Comparison of ENCODE assay signal across 27 mouse cellular contexts in genomic region chr14:24141727-24142126, GRCm38 (mm10).
A peak's percentile ranks its signal among the peaks of the same experiment; 100 is the strongest.
DNase-seq lines count a peak whose midpoint lies in the region; ATAC-seq and TF ChIP-seq lines count a peak whose summit lies in the region.
"Had no signal": no experiment of that assay in that cellular context is flagged by ENCODE, and none has a peak within 500 bp of the region (broad histone marks: within the 10 kb centered on the region; RNA-seq: fewer than 3 reads in every experiment).

No protein-coding gene starts in this region.

- no peak overlapping the region for H3K4me3 ChIP-seq in heart, embryonic 11.5 days (ENCODE audit: low read depth, low read length)
- H3K4me3 ChIP-seq in kidney, postnatal 0 days (replicated peaks; ENCODE audit: low read depth, low read length): no peak overlapping the region
- H3K4me3 ChIP-seq in intestine, embryonic 15.5 days (replicated peaks): no peak overlapping the region
- no peak overlapping the region for H3K4me3 ChIP-seq in stomach, embryonic 14.5 days (ENCODE audit: low read depth, low read length)
- H3K4me3 ChIP-seq: hindbrain, embryonic 13.5 days; limb, embryonic 15.5 days; lung, embryonic 15.5 days; megakaryocyte, embryonic 14.5 days had no signal

- H3K27me3 ChIP-seq in heart, embryonic 11.5 days (ENCODE audit: control insufficient read depth, insufficient read depth, low read length): no peaks in the 10 kb centered on the region
- H3K27me3 ChIP-seq in kidney, postnatal 0 days (ENCODE audit: insufficient read depth, low read length): no peaks in the 10 kb centered on the region
- H3K27me3 ChIP-seq in intestine, embryonic 15.5 days (replicated peaks): no peaks in the 10 kb centered on the region
- no peaks in the 10 kb centered on the region for H3K27me3 ChIP-seq in stomach, embryonic 14.5 days (ENCODE audit: control insufficient read depth, insufficient read depth, low read length)
- H3K27me3 ChIP-seq: hindbrain, embryonic 13.5 days; limb, embryonic 15.5 days; lung, embryonic 15.5 days; megakaryocyte, embryonic 14.5 days had no signal

- H3K9ac ChIP-seq in heart, embryonic 11.5 days (ENCODE audit: low read depth, low read length): no peak overlapping the region
- no peak overlapping the region for H3K9ac ChIP-seq in kidney, postnatal 0 days (ENCODE audit: low read depth, low read length)
- H3K9ac ChIP-seq in intestine, embryonic 15.5 days: no peak overlapping the region
- H3K9ac ChIP-seq in stomach, embryonic 14.5 days (replicated peaks; ENCODE audit: low read depth, low read length): no peak overlapping the region
- H3K9ac ChIP-seq: forebrain, postnatal 0 days; hindbrain, embryonic 13.5 days; limb, embryonic 15.5 days; lung, embryonic 15.5 days had no signal

- TF ChIP-seq CTCF in kidney, postnatal 0 days (IDR thresholded peaks at IDR 0.05; ENCODE audit: low read depth): no peak

- peak overlapping the region; percentile 70 for H3K27ac ChIP-seq in heart, embryonic 11.5 days (ENCODE audit: low read depth, low read length)
- H3K27ac ChIP-seq in kidney, postnatal 0 days: no peak overlapping the region
- no peak overlapping the region for H3K27ac ChIP-seq in intestine, embryonic 15.5 days
- peak overlapping the region; percentile 15; the same call in 1 of the 2 replicates for H3K27ac ChIP-seq in stomach, embryonic 14.5 days (ENCODE audit: low read length)
- H3K27ac ChIP-seq: hindbrain, embryonic 13.5 days; limb, embryonic 15.5 days; lung, embryonic 15.5 days had no signal

- no peak overlapping the region for H3K4me2 ChIP-seq in heart, embryonic 11.5 days
- no peak overlapping the region for H3K4me2 ChIP-seq in kidney, postnatal 0 days (ENCODE audit: low read length)
- no peak overlapping the region for H3K4me2 ChIP-seq in intestine, embryonic 15.5 days (replicated peaks)
- H3K4me2 ChIP-seq in stomach, embryonic 14.5 days (replicated peaks; ENCODE audit: low read depth, low read length): no peak overlapping the region
- H3K4me2 ChIP-seq: hindbrain, embryonic 13.5 days; limb, embryonic 15.5 days; lung, embryonic 15.5 days had no signal

- intact Hi-C loops in left cerebral cortex, postnatal 4 days (cut with DNase I): no loop called here

- ATAC-seq in heart, embryonic 11.5 days (replicated peaks; ENCODE audit: insufficient number of reproducible peaks, low FRiP score, low TSS enrichment): no peak
- no peak for ATAC-seq in kidney, postnatal 0 days (replicated peaks; ENCODE audit: low FRiP score, low read depth)
- peak; percentile 76 for ATAC-seq in intestine, embryonic 15.5 days
- no peak for ATAC-seq in stomach, embryonic 14.5 days (ENCODE audit: insufficient number of reproducible peaks, insufficient read depth, low FRiP score, low read depth)
- ATAC-seq: CD4-positive, CD25-positive, alpha-beta regulatory T cell, adult 4 months; forebrain, postnatal 0 days had no signal

- H3K4me1 ChIP-seq in heart, embryonic 11.5 days (ENCODE audit: control insufficient read depth, insufficient read depth, low read length): peaks cover 10% of the 10 kb centered on the region; the same call in 1 of the 2 replicates
- no peaks in the 10 kb centered on the region for H3K4me1 ChIP-seq in kidney, postnatal 0 days (replicated peaks; ENCODE audit: insufficient read depth, low read length)
- H3K4me1 ChIP-seq in intestine, embryonic 15.5 days (replicated peaks): no peaks in the 10 kb centered on the region
- no peaks in the 10 kb centered on the region for H3K4me1 ChIP-seq in stomach, embryonic 14.5 days (ENCODE audit: control insufficient read depth, insufficient read depth, low read length)
- H3K4me1 ChIP-seq: limb, embryonic 15.5 days; lung, embryonic 15.5 days; megakaryocyte, embryonic 14.5 days had no signal

- 68% methylated on average over 3 of the region's 3 CpGs for WGBS in heart, embryonic 11.5 days (ENCODE audit: insufficient replicate concordance)
- WGBS in kidney, postnatal 0 days: 73% methylated on average over 3 of the region's 3 CpGs
- WGBS in intestine, embryonic 15.5 days: 70% methylated on average over 3 of the region's 3 CpGs
- 74% methylated on average over 3 of the region's 3 CpGs for WGBS in stomach, embryonic 14.5 days

- no peaks in the 10 kb centered on the region for H3K9me3 ChIP-seq in heart, embryonic 11.5 days (replicated peaks; ENCODE audit: control insufficient read depth, low read length)
- H3K9me3 ChIP-seq in kidney, postnatal 0 days (replicated peaks; ENCODE audit: low read length): no peaks in the 10 kb centered on the region
- H3K9me3 ChIP-seq in intestine, embryonic 15.5 days: no peaks in the 10 kb centered on the region
- no peaks in the 10 kb centered on the region for H3K9me3 ChIP-seq in stomach, embryonic 14.5 days (ENCODE audit: control insufficient read depth, low read depth, low read length)
- H3K9me3 ChIP-seq: hindbrain, embryonic 13.5 days; limb, embryonic 15.5 days; lung, embryonic 15.5 days had no signal

- no peak for DNase-seq in heart, postnatal 4 days
- peak; percentile 25 for DNase-seq in kidney, postnatal 0 days (ENCODE audit: low spot score)
- no peak for DNase-seq in kidney, postnatal 36 days
- DNase-seq in left cerebral cortex, postnatal 4 days: no peak
- DNase-seq in urinary bladder, postnatal 25 days (ENCODE audit: low spot score): no peak
- DNase-seq: adrenal gland, adult 2 months; cerebellum, adult 11-12 months; cerebellum, postnatal 10 days; forebrain, postnatal 0 days; gastrocnemius, postnatal 14 days; kidney, adult 9 months; kidney, postnatal 25 days; layer of hippocampus, adult 9-11 months; lung, postnatal 36 days; midbrain, embryonic 14.5 days; right cerebral cortex, postnatal 14 days; spleen, adult 18-20 months; thymus, adult 18-20 months; thymus, postnatal 36 days had no signal

- peaks cover 32% of the 10 kb centered on the region for H3K36me3 ChIP-seq in heart, embryonic 11.5 days (ENCODE audit: control insufficient read depth, insufficient read depth, low read length)
- H3K36me3 ChIP-seq in kidney, postnatal 0 days (ENCODE audit: insufficient read depth, low read length): peaks cover 52% of the 10 kb centered on the region
- peaks cover 19% of the 10 kb centered on the region for H3K36me3 ChIP-seq in intestine, embryonic 15.5 days
- H3K36me3 ChIP-seq in stomach, embryonic 14.5 days (ENCODE audit: control insufficient read depth, insufficient read depth, low read length): peaks cover 58% of the 10 kb centered on the region

Comparison
In these comparisons a context has a peak if more than half of its experiments do, and no peak if none do; other contexts are left out.
1. H3K27ac ChIP-seq: peak in heart, embryonic 11.5 days (single experiment) and stomach, embryonic 14.5 days (single experiment); none in kidney, postnatal 0 days (single experiment) and intestine, embryonic 15.5 days (single experiment).